Mouse (Mus musculus): ENCODE measurements around the gene Elmod3. TPM values are rescaled to one million over a fixed set of nuclear protein-coding genes. Genes with fewer than 3 reads are reported as not detected.
"Not testable (repeated sequence)": the region's sequence is repeated elsewhere in the genome, so short reads cannot be mapped to it uniquely, and the experiment has no call there.

Gene Elmod3
- total RNA-seq, 1 experiment from 2014 or later, result 16.2 TPM

DNA sequence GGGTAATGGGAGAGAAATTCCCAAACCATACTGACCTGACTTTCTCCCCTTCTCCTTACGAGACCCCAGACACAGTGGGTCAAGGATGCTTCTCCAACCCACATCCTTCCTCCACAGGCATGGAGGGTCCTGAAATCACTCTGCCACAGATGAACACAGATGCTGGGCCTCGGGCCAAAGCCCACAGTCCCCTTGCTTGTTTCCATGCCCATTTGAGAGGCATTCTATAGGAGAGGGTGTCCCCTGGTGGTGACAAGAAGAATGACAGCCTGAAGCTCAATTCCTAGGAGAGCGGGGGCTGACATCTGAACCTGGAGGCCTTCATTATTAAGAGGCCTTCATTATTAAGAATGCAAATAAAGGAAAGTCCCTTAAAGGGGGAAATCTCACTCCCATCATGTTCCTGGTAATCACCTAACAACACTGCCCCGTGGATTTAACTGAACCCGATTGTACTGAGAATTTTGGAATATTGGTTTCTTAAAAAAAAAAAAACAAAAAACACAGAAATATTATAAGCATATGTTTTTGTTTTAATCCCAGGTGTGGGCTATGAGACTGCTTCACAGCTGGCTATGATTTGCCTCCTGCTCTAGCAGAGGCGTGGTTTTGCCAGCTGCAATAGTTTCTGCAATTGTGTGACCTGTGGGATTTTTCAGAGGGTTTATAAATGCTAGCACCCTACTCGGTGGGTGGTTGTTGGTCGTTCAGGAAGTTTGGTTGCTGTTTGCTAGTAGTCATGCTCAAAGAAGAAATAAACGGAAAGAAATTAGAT is 64.0 kb downstream of the Elmod3 start:
- peak; percentile 80 for DNase-seq

DNA sequence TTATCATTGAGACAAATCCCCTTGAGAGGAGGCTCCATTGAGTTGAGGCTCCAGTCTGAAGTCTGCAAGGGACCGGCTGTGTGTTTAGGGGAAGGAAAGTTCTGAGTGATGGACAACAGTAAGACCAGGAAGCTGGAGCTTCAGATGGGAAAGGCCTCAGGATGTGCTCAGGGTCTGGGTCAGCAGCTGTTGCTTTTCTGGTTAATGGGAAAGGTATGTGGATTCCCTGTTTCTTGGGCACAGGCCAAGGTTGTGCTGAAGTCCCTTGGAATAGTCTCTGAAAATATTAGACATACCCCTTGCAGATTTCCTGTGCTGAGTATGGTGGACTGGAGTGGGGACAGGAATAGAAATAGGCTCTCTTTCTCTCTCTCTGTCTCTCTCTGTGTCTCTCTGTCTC is 64.7 kb downstream of the Elmod3 start:
- not testable (repeated sequence) for DNase-seq

DNA sequence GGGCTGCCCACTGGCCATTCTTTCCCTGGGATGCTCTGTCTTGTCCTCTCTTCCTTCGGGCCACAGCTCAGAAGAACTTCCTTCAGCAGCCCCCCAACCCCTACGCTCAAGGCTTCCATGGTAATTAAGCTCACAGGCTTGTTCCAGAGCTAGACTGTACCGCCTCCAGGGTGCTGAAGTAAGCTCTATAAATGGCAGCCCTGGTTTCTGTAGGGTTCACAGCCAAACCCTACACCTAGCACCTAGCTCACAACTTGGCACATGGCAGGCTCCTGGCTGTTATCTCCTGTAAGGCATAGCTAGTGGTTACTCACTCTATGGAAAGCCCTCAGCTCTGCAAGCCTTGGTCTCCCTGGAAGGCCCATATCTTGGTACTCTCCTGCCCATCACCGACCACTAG is 65.6 kb downstream of the Elmod3 start:
- no peak for DNase-seq

DNA sequence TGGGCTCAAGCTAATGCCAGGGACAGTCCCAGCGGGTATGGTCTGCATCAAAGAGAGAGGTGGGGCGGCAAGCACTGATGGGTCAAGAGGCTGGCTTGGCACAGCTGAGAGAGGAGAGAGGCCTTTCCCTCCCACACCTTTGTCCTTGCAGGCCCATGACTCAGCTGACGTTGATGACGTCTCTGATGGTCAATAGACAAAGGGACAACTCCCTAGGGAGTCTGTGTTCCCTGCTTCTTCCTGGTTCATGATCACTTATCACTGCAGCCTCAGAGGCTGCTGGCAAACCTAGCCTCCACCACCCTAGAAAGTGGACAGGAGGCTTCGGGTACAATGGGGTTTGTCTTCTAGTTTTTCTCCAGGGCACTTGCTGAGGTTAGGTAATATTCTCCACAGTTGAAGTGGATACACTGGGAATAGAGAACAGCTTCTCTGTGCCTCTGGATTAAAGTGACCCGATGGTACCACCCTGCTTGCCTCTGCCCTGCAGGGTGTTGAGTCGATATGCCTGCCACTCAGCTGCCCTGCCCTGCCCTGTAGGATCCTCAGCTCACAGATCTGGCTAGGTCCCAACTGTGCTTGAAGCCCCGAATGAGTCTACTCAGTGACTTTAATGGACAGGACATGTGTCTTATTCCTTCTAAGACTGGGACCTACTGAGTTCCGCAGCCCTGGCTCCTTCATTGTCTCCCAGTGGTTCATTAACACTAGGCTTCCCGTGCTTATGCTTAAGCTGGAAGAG is 69.6 kb downstream of the Elmod3 start:
- DNase-seq, result peak; percentile 81

DNA sequence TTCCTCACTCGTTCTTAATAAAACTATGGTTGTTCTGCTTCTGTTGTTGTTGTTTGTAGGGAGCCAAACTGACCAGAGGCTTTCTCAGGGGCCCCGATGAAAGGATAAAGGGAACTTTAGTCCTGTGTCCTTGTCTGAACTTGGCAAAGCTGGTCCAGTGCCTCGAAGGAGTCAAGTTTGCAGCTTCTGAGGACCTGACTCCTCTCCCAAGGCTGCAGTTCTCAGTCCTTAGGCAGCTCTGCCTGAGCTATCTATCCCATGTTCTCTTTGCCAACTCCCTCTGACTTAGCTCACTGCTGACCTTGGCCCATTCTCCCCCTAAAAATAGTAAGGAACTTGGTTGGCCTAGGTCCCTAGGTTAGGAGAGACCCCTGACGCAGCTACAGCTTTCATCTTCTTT is 71.1 kb downstream of the Elmod3 start:
- DNase-seq, result no peak

DNA sequence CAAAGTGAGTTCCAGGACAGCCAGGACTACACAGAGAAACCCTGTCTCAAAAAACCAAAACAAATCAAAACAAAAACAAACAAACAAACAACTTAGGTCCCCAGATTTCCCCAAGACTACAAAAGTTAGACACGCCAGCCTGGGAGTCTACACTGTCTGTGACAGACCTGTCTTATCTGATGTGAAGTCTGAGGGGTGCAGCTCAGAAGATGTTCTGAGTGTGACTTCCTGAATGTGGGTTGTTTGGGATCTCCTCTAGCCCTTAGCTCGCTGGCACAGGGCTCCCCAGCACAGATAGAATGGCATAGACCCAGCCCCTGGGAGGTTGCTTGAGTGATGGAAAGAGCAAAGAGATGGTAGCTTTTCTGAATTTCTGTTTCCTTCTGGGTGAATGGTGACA is 74.1 kb downstream of the Elmod3 start:
- no peak for DNase-seq

DNA sequence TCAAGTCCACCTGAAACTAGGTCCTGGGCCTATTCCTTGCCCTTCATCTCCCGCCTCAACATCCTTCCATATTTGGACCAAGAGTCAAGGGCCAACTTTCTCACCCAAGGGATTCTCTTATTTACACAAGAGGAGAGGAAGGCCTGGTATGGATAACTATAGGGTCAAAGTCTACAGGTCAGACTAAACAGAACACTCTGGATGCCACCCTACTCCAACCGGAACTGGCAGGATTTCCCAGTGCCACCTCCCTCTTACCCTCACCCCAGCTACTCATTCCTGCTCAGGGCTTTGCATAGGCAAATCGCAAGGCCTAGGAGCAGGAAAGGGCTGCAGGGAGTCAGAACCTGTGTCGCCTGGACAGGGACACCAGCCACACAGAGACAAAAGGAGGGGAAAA is 75.0 kb downstream of the Elmod3 start:
- DNase-seq, result no peak

DNA sequence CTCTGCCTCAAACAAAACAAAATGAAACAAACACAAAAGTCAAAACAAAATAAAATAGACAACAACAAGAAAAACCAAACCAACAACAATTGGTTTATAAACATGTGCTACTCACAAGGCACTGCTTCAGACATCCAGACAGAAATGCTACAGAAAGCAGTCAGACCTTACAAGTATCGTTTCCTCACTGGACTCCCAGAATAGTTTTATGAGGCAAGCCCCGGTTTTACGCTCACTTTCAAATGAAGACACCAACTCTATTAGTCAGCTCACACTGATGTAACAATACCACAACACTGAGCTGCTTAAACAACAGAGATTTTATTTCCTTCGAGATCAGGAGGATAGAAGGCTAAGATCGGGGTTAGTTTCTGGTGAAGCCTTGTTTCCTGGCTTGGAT is 75.9 kb downstream of the Elmod3 start:
- no peak for DNase-seq

DNA sequence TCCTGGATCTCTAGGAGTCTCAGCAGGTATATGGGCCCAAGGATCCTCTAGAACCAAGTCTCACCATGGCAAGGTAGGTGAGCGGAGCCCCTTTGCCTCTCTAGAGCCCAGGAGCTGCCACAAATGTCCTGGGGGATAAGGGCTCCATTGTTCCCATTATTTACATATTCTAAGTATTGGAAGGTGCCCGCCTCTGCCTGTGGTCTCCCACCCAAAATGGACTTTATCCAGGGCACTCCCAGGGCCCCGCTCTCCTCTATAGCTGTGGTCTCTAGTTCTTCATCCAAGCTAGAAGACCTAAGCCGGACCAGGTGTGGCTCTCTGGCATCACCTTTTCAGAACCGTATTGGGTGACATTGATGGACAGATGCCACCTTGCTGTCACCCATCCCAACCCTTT is 76.6 kb downstream of the Elmod3 start, which contains the start of gene Sh2d6:
TSS of gene Sh2d6 (minus strand) at position 101 of the 400 bp plus-strand sequence.
- DNase-seq, result no peak

DNA sequence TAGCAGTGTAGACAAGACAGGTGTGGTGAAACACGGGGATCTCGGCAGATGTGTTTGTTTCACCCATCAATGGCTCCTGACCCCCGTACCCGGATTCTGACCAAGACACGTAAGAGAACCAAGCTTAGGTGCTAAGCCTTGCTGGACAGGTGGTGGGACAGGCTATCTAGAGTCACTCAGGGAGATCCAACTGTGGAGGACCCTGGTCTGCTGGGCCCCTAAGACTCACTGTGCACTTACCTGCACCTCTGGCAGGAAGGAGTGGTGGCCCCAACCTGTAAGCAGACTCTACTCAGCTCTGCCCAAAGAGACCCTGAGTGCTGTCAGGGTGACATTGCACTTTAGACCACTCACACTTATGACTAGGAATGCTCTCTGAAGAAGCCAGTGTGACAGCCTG is 77.3 kb downstream of the Elmod3 start:
- DNase-seq, result no peak

DNA sequence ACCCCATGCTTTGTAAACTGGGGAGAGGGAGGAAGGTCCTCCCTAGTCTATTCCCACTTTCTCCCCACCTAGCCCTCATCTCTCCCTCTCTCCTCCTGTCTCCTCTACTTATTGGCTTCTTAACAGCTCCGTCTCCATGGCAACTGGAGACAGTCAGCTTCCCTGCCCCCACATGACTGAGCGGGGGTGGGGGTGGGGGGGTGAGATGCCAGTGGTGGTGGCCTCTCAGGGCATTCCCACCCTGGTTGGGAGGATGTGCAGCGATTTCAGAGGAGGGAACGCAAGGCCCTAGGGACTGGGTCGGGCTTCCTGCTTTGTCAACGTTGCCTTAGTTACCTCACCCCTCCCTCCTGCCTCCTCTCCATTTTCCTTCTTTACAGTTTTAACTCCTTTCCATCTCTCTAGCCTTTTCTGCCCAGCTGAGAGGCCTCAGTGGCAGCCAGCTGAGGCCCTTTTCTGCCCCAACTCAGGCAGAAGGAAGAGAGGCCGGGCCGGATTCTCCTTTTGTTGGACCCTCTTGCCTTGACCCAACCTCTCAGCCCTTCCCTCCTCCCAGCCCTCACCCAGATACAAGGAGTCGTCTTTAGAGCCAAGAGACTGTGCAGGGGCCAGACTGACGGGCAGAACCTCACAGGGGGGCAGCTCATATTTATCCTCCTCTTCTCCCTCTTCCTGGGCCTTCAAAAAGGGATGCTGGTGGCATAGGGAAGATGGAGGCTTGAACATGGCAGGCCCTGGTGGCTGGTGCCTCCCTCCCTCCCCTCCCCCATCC is 78.1 kb downstream of the Elmod3 start:
- DNase-seq, result peak; percentile 40

DNA sequence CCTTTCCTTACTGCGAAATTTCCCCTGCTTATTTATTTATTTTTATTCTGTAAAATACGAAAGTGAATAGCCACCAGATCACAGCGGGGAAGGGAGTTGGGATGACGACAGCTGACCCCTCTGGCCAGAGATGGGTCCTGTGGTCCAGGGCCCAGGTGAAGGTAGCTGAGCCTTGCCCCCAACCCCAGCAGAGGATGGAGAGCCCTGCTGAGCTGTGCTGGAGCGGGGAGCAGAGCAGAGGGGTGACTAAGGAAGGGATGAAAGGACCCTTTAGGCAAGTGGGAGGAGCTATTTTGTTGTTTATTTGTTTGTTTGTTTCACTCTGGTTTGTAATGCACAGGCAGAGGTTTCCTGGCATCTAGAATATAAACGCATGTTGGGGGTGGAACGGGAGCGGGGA is 78.9 kb downstream of the Elmod3 start:
- DNase-seq, result no peak

DNA sequence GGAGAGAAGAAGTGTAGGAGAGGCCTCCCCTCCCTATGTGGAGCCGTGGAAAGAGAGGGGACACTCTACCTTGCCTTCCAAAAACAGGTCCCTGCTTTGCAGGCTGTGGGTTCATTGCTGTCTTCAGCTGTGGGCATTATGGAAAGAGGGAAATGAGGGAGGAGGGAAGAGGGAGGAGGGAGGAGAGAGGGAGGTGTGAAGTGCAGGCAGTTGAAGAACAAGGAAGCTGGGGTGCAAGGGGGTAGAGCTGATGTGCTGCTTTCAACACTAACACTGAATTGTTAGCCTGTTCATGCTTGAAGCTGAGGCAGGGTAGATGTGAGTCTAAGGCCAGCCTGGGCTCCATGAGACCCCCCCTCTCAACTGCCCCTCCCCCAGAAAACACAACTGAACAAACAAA is 79.4 kb downstream of the Elmod3 start:
- no peak for DNase-seq

Other genes starting within 250 kb of the Elmod3 start
- gene Tmem150a, start 243.0 kb downstream of the Elmod3 start, total RNA-seq (2021), result 20.2 and 36.5 TPM in 2 replicates
- 204 and 217 TPM in 2 replicates for gene Rnf181, start 231.5 kb downstream of the Elmod3 start, total RNA-seq (2021)
- gene Vamp5, start 217.9 kb downstream of the Elmod3 start, total RNA-seq (2021), result 33.9 and 40.5 TPM in 2 replicates
- 104 and 113 TPM in 2 replicates for gene Vamp8, start 207.7 kb downstream of the Elmod3 start, total RNA-seq (2021)
- 38.0 and 50.4 TPM in 2 replicates for gene Ggcx, start 184.1 kb downstream of the Elmod3 start, total RNA-seq (2021)
- gene Mat2a, start 158.9 kb downstream of the Elmod3 start, total RNA-seq (2021), result 257 TPM in 2 replicates
- gene Sh2d6, start 76.7 kb downstream of the Elmod3 start, total RNA-seq (2021), result 0.49 and 0.52 TPM in 2 replicates
- 28.8 and 38.2 TPM in 2 replicates for gene Capg, start 54.0 kb downstream of the Elmod3 start, total RNA-seq (2021)
- 362 and 390 TPM in 2 replicates for gene Retsat, start 62 bp upstream of the Elmod3 start, total RNA-seq (2021)
- 135 and 142 TPM in 2 replicates for gene Tgoln1, start 18.6 kb upstream of the Elmod3 start, total RNA-seq (2021)
- 18.2 and 21.4 TPM in 2 replicates for gene Tcf7l1, start 190.8 kb upstream of the Elmod3 start, total RNA-seq (2021)